ENCODE assay signal across 29 mouse cellular contexts in genomic region chr14:13593321-13593940, GRCm38 (mm10).
DNase-seq lines count a peak whose midpoint lies in the region; ATAC-seq lines count a peak whose summit lies in the region.
"Had no signal": no experiment of that assay in that cellular context is flagged by ENCODE, and none has a peak within 500 bp of the region (broad histone marks: within the 10 kb centered on the region; RNA-seq: fewer than 3 reads in every experiment).

No protein-coding gene starts in this region.

- 0 out of 2 replicates have a peak, but pooled peaks have one; percentile 29 for ATAC-seq in forebrain, embryonic 15.5 days (replicated peaks)
- ATAC-seq in activated CD4-positive, CD25-positive, alpha-beta regulatory T cell, adult 4 months, result no peak
- ATAC-seq: hindbrain, embryonic 16.5 days; lung, postnatal 0 days had no signal

- 79% methylated on average over 2 of the region's 2 CpGs for WGBS in forebrain, embryonic 15.5 days
- 89% methylated on average over 2 of the region's 2 CpGs for WGBS in forebrain, embryonic 10.5 days

- H3K4me2 ChIP-seq in forebrain, embryonic 15.5 days (replicated peaks), result no peak overlapping the region
- H3K4me2 ChIP-seq: heart, embryonic 15.5 days; limb, embryonic 15.5 days; liver, embryonic 13.5 days; midbrain, embryonic 12.5 days; neural tube, embryonic 12.5 days had no signal

- no peak overlapping the region for H3K4me3 ChIP-seq in forebrain, embryonic 15.5 days
- H3K4me3 ChIP-seq in forebrain, embryonic 10.5 days, result no peak overlapping the region
- H3K4me3 ChIP-seq: heart, embryonic 10.5 days; heart, embryonic 15.5 days; limb, embryonic 10.5 days; limb, embryonic 15.5 days; liver, embryonic 13.5 days; megakaryocyte, embryonic 14.5 days; midbrain, embryonic 12.5 days; myocyte; neural tube, embryonic 12.5 days had no signal

- no peaks in the 10 kb centered on the region for H3K4me1 ChIP-seq in forebrain, embryonic 15.5 days
- H3K4me1 ChIP-seq in forebrain, embryonic 10.5 days, result no peaks in the 10 kb centered on the region
- H3K4me1 ChIP-seq: heart, embryonic 10.5 days; heart, embryonic 15.5 days; limb, embryonic 10.5 days; limb, embryonic 15.5 days; liver, embryonic 13.5 days; megakaryocyte, embryonic 14.5 days; midbrain, embryonic 12.5 days; neural tube, embryonic 12.5 days had no signal

- no peak for DNase-seq in forebrain, embryonic 10.5 days (ENCODE audit: extremely low spot score, low spot score)
- DNase-seq in layer of hippocampus, adult 18-20 months (ENCODE audit: low spot score in 2 of 2), result peak; percentile 19 to 72
- no peak for DNase-seq in layer of hippocampus, adult 11-12 months (ENCODE audit: low spot score)
- DNase-seq in left cerebral cortex, postnatal 25 days (ENCODE audit: low spot score in 2 of 2), result peak; percentile 12 to 63
- no peak for DNase-seq in left cerebral cortex, adult 8-10 months (ENCODE audit: low spot score in 2 of 2)
- peak; percentile 63 for DNase-seq in telencephalon, adult 2 months (ENCODE audit: low read depth, low spot score)
- DNase-seq: adrenal gland, postnatal 25 days; cerebellum, adult 2 months; cerebellum, postnatal 14 days; gastrocnemius, postnatal 25 days; heart, adult 11 months; kidney, adult 18-20 months; kidney, postnatal 36 days; liver, embryonic 13.5 days; lung, adult 18-20 months; lung, postnatal 4 days; thymus, postnatal 14 days had no signal

- intact Hi-C loops in left cerebral cortex, postnatal 25 days (cut with DNase I), result loop anchor here (5.0 kb wide), 4 partner anchors 41 to 136 kb away; no protein-coding TSS in a partner anchor

- no peak overlapping the region for H3K27ac ChIP-seq in forebrain, embryonic 15.5 days (replicated peaks)
- no peak overlapping the region for H3K27ac ChIP-seq in forebrain, embryonic 10.5 days
- H3K27ac ChIP-seq: heart, embryonic 10.5 days; heart, embryonic 15.5 days; limb, embryonic 10.5 days; limb, embryonic 15.5 days; liver, embryonic 13.5 days; midbrain, embryonic 12.5 days; neural tube, embryonic 12.5 days had no signal

- H3K27me3 ChIP-seq in forebrain, embryonic 15.5 days, result no peaks in the 10 kb centered on the region
- no peaks in the 10 kb centered on the region for H3K27me3 ChIP-seq in forebrain, embryonic 10.5 days (ENCODE audit: poor library complexity, severe bottlenecking)
- H3K27me3 ChIP-seq: heart, embryonic 15.5 days; limb, embryonic 15.5 days; liver, embryonic 13.5 days; megakaryocyte, embryonic 14.5 days; midbrain, embryonic 12.5 days; neural tube, embryonic 12.5 days had no signal

- no peaks in the 10 kb centered on the region for H3K9me3 ChIP-seq in forebrain, embryonic 15.5 days
- no peaks in the 10 kb centered on the region for H3K9me3 ChIP-seq in forebrain, embryonic 10.5 days
- H3K9me3 ChIP-seq: heart, embryonic 10.5 days; heart, embryonic 15.5 days; limb, embryonic 10.5 days; limb, embryonic 15.5 days; liver, embryonic 13.5 days; megakaryocyte, embryonic 14.5 days; midbrain, embryonic 12.5 days; neural tube, embryonic 12.5 days had no signal

- H3K9ac ChIP-seq in forebrain, embryonic 15.5 days (replicated peaks), result no peak overlapping the region
- H3K9ac ChIP-seq: heart, embryonic 15.5 days; limb, embryonic 15.5 days; liver, embryonic 13.5 days; midbrain, embryonic 12.5 days; neural tube, embryonic 12.5 days had no signal

- no peaks in the 10 kb centered on the region for H3K36me3 ChIP-seq in forebrain, embryonic 15.5 days
- no peaks in the 10 kb centered on the region for H3K36me3 ChIP-seq in forebrain, embryonic 10.5 days (replicated peaks)
- H3K36me3 ChIP-seq: heart, embryonic 10.5 days; heart, embryonic 15.5 days; limb, embryonic 10.5 days; limb, embryonic 15.5 days; liver, embryonic 13.5 days; midbrain, embryonic 12.5 days; neural tube, embryonic 12.5 days had no signal

Comparison
In these comparisons a context has a peak if more than half of its experiments do, and no peak if none do; other contexts are left out.
1. DNase-seq: peak in layer of hippocampus, adult 18-20 months (2 of 2), left cerebral cortex, postnatal 25 days (2 of 2) and telencephalon, adult 2 months (single experiment); none in forebrain, embryonic 10.5 days (single experiment), layer of hippocampus, adult 11-12 months (single experiment) and left cerebral cortex, adult 8-10 months (0 of 2).